Mouse (Mus musculus) layer of hippocampus, adult 9-11 months (tissue): ENCODE data around the gene Twist2.

Experiments
- DNase-seq: peaks from one replicate; pipeline ENCODE4 v3.0.0; 2022

Twist2 gene

GRCm38 (mm10) chr1:91875042-91875720 is 73.9 kb downstream of the Twist2 start:
- DNase-seq: no peak

GRCm38 (mm10) chr1:91878696-91879095 is 77.4 kb downstream of the Twist2 start:
- DNase-seq: no peak

GRCm38 (mm10) chr1:91880156-91880555 is 78.9 kb downstream of the Twist2 start:
- peak; percentile 70 for DNase-seq

GRCm38 (mm10) chr1:91880899-91881298 is 79.6 kb downstream of the Twist2 start:
- peak; percentile 30 for DNase-seq

- no peak for DNase-seq
These were observed 81.9 kb downstream of the Twist2 start for GRCm38 (mm10) chr1:91883115-91883514.

GRCm38 (mm10) chr1:91893598-91893997 is 92.3 kb downstream of the Twist2 start:
- DNase-seq: no peak

- DNase-seq: no peak
These were observed 93.0 kb downstream of the Twist2 start for GRCm38 (mm10) chr1:91894286-91894685.

- DNase-seq: no peak
These were observed 95.8 kb downstream of the Twist2 start for GRCm38 (mm10) chr1:91897078-91897477.
